ENCODE assay signal across 16 mouse cellular contexts in genomic region chr11:20659094-20659493, GRCm38 (mm10).
DNase-seq lines count a peak whose midpoint lies in the region; ATAC-seq and TF ChIP-seq lines count a peak whose summit lies in the region.
"Had no signal": no experiment of that assay in that cellular context is flagged by ENCODE, and none has a peak within 500 bp of the region (broad histone marks: within the 10 kb centered on the region; RNA-seq: fewer than 3 reads in every experiment).

No protein-coding gene starts in this region.

- H3K4me1 ChIP-seq in hindbrain, embryonic 15.5 days (replicated peaks): peaks cover 33% of the 10 kb centered on the region
- H3K4me1 ChIP-seq in hindbrain, embryonic 16.5 days (ENCODE audit: control insufficient read depth, insufficient read depth, low read depth, low read length): peaks cover 22% of the 10 kb centered on the region
- no peaks in the 10 kb centered on the region; the same call in 1 of the 2 replicates for H3K4me1 ChIP-seq in lung, adult 2 months (ENCODE audit: control insufficient read depth, insufficient read depth, low read length)
- peaks cover 51% of the 10 kb centered on the region for H3K4me1 ChIP-seq in forebrain, embryonic 12.5 days
- peaks cover 30% of the 10 kb centered on the region for H3K4me1 ChIP-seq in limb, embryonic 14.5 days (ENCODE audit: control insufficient read depth, insufficient read depth, low read length)

- no peak overlapping the region for H3K4me3 ChIP-seq in hindbrain, embryonic 15.5 days
- H3K4me3 ChIP-seq in hindbrain, embryonic 16.5 days (ENCODE audit: low read length): no peak overlapping the region
- no peak overlapping the region for H3K4me3 ChIP-seq in lung, adult 2 months (replicated peaks; ENCODE audit: extremely low read depth, low read depth, low read length)
- no peak overlapping the region for H3K4me3 ChIP-seq in forebrain, embryonic 12.5 days (replicated peaks)
- no peak overlapping the region for H3K4me3 ChIP-seq in limb, embryonic 14.5 days (replicated peaks; ENCODE audit: low read length)
- H3K4me3 ChIP-seq: myocyte had no signal

- DNase-seq in lung, postnatal 10 days: peak; percentile 63
- DNase-seq in lung, adult 2 months: no peak
- peak; percentile 49 for DNase-seq in limb, embryonic 14.5 days (ENCODE audit: low spot score)
- no peak for DNase-seq in spleen, postnatal 10 days (ENCODE audit: low spot score in 2 of 2)
- DNase-seq: adrenal gland, postnatal 25 days; cerebellum, adult 11-12 months; embryo, embryonic 11 days; heart, adult 11 months; heart, postnatal 10 days; kidney, adult 2 months; layer of hippocampus, adult 9-11 months had no signal

- 68% methylated on average over 3 of the region's 3 CpGs for WGBS in hindbrain, embryonic 15.5 days
- 58% methylated on average over 3 of the region's 3 CpGs for WGBS in hindbrain, embryonic 16.5 days
- 38% methylated on average over 3 of the region's 3 CpGs for WGBS in lung, adult 2 months
- 74% methylated on average over 3 of the region's 3 CpGs for WGBS in forebrain, embryonic 12.5 days
- 54% methylated on average over 3 of the region's 3 CpGs for WGBS in limb, embryonic 14.5 days

- 0 out of 2 replicates have a peak overlapping the region, but pooled peaks have one; percentile 9 for H3K27ac ChIP-seq in hindbrain, embryonic 15.5 days (replicated peaks)
- H3K27ac ChIP-seq in hindbrain, embryonic 16.5 days (ENCODE audit: low read depth, low read length): no peak overlapping the region; the same call in 1 of the 2 replicates
- H3K27ac ChIP-seq in forebrain, embryonic 12.5 days: 0 out of 2 replicates have a peak overlapping the region, but pooled peaks have one; percentile 59
- H3K27ac ChIP-seq in limb, embryonic 14.5 days (replicated peaks; ENCODE audit: low read depth, low read length): no peak overlapping the region

- no peak for TF ChIP-seq CTCF in lung, adult 2 months (IDR thresholded peaks at IDR 0.05; ENCODE audit: insufficient read depth, low read length)

- H3K9me3 ChIP-seq in hindbrain, embryonic 15.5 days: no peaks in the 10 kb centered on the region
- H3K9me3 ChIP-seq in hindbrain, embryonic 16.5 days (ENCODE audit: control insufficient read depth, low read length): no peaks in the 10 kb centered on the region; the same call in 1 of the 2 replicates
- no peaks in the 10 kb centered on the region for H3K9me3 ChIP-seq in forebrain, embryonic 12.5 days
- H3K9me3 ChIP-seq in limb, embryonic 14.5 days (ENCODE audit: control insufficient read depth, low read length): no peaks in the 10 kb centered on the region

- ATAC-seq in hindbrain, embryonic 15.5 days (ENCODE audit: low FRiP score, low read depth): no peak
- no peak for ATAC-seq in hindbrain, embryonic 16.5 days
- no peak for ATAC-seq in forebrain, embryonic 12.5 days (ENCODE audit: low FRiP score)
- no peak for ATAC-seq in limb, embryonic 14.5 days (ENCODE audit: low FRiP score, low read depth)

- no peak for TF ChIP-seq POLR2A in lung, adult 2 months (IDR thresholded peaks at IDR 0.05; ENCODE audit: borderline replicate concordance, extremely low read depth, low read depth, low read length)
- no peak for TF ChIP-seq POLR2A in limb, embryonic 14.5 days (IDR thresholded peaks at IDR 0.05; ENCODE audit: borderline replicate concordance, extremely low read depth, insufficient read depth, insufficient read length)

- H3K27me3 ChIP-seq in hindbrain, embryonic 15.5 days: no peaks in the 10 kb centered on the region
- H3K27me3 ChIP-seq in hindbrain, embryonic 16.5 days (replicated peaks; ENCODE audit: control insufficient read depth, insufficient read depth, low read length): no peaks in the 10 kb centered on the region
- 0 out of 2 replicates have a peak, but pooled peaks cover 2% of the 10 kb centered on the region for H3K27me3 ChIP-seq in forebrain, embryonic 12.5 days
- no peaks in the 10 kb centered on the region for H3K27me3 ChIP-seq in limb, embryonic 14.5 days (ENCODE audit: control insufficient read depth, insufficient read depth, low read length)
- H3K27me3 ChIP-seq: CH12.LX had no signal

- H3K36me3 ChIP-seq in hindbrain, embryonic 15.5 days: no peaks in the 10 kb centered on the region
- H3K36me3 ChIP-seq in hindbrain, embryonic 16.5 days (ENCODE audit: control insufficient read depth, insufficient read depth, low read length): no peaks in the 10 kb centered on the region
- H3K36me3 ChIP-seq in forebrain, embryonic 12.5 days (replicated peaks): no peaks in the 10 kb centered on the region
- no peaks in the 10 kb centered on the region for H3K36me3 ChIP-seq in limb, embryonic 14.5 days (ENCODE audit: control insufficient read depth, insufficient read depth, low read length)

- H3K9ac ChIP-seq in hindbrain, embryonic 15.5 days: no peak overlapping the region
- no peak overlapping the region for H3K9ac ChIP-seq in hindbrain, embryonic 16.5 days (ENCODE audit: low read depth, low read length)
- no peak overlapping the region for H3K9ac ChIP-seq in forebrain, embryonic 12.5 days
- H3K9ac ChIP-seq in limb, embryonic 14.5 days (ENCODE audit: low read depth, low read length, severe bottlenecking): no peak overlapping the region

- no peak overlapping the region for H3K4me2 ChIP-seq in hindbrain, embryonic 15.5 days
- no peak overlapping the region for H3K4me2 ChIP-seq in hindbrain, embryonic 16.5 days (ENCODE audit: low read length)
- H3K4me2 ChIP-seq in forebrain, embryonic 12.5 days: no peak overlapping the region
- no peak overlapping the region for H3K4me2 ChIP-seq in limb, embryonic 14.5 days (replicated peaks; ENCODE audit: low read depth, low read length, severe bottlenecking)

Comparison
In these comparisons a context has a peak if more than half of its experiments do, and no peak if none do; other contexts are left out.
1. H3K27ac ChIP-seq: peak in hindbrain, embryonic 15.5 days (single experiment) and forebrain, embryonic 12.5 days (single experiment); none in hindbrain, embryonic 16.5 days (single experiment) and limb, embryonic 14.5 days (single experiment).
2. DNase-seq: peak in lung, postnatal 10 days (single experiment) and limb, embryonic 14.5 days (single experiment); none in lung, adult 2 months (single experiment) and spleen, postnatal 10 days (0 of 2).